Mouse (Mus musculus): ENCODE data around the gene Bbip1.
"Not testable (repeated sequence)": the region's sequence is repeated elsewhere in the genome, so short reads cannot be mapped to it uniquely, and the experiment has no call there.

The Bbip1 gene

DNA sequence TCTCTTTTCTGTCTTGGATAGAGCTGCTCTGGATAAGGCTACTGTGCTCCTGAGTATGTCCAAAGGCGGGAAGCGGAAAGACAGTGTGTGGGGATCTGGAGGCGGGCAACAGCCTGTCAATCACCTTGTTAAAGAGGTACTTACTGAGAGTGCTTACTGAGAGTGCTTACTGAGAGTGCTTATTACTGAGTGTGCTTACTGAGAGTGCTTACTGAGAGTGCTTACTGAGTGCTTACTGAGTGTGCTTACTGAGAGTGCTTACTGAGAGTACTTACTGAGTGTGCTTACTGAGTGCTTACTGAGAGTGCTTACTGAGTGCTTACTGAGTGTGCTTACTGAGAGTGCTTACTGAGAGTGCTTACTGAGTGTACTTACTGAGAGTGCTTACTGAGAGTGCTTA lies 22.4 kb downstream of the Bbip1 start:
- DNase-seq = not testable (repeated sequence)

DNA sequence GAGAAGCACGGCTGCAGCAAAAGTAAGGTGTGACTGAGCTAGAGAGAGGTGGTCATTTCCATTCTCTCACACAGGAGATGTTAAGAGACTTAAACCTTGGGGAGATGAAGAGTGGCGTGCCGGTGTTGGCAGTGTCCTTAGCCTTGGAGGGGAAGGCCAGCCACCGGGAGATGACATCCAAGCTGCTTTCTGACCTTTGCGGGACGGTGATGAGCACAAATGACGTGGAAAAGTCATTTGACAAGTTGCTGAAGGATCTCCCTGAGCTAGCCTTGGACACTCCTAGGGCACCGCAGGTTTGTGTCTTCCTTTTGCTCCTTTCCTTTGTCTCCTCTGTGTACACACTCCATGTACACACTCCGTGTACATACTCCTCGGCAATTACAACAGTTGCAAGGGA lies 24.9 kb downstream of the Bbip1 start:
- DNase-seq = no peak

DNA sequence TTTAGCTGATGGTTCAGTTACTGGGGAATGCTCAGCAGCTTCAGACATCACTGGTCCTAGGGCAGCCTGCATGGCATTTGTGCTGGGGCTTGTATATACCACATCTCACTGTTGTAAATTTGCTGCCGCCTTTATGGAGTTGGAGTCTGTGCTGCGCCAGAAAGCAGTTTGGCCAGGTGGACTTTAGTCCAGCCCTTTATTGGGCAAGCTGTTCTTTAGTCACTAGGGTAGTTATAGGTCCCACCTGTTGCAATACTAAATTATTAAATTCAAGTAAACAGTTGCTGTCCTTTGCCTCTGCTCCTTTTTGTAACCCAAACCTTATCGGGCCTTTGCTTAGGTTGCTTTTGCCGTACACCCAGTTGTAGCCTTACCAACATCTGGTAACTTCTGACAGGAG lies 29.5 kb downstream of the Bbip1 start:
- no peak for DNase-seq

- DNase-seq = not testable (repeated sequence)
These were observed 37.7 kb downstream of the Bbip1 start for GRCm38 (mm10) chr19:53906703-53907070.

DNA sequence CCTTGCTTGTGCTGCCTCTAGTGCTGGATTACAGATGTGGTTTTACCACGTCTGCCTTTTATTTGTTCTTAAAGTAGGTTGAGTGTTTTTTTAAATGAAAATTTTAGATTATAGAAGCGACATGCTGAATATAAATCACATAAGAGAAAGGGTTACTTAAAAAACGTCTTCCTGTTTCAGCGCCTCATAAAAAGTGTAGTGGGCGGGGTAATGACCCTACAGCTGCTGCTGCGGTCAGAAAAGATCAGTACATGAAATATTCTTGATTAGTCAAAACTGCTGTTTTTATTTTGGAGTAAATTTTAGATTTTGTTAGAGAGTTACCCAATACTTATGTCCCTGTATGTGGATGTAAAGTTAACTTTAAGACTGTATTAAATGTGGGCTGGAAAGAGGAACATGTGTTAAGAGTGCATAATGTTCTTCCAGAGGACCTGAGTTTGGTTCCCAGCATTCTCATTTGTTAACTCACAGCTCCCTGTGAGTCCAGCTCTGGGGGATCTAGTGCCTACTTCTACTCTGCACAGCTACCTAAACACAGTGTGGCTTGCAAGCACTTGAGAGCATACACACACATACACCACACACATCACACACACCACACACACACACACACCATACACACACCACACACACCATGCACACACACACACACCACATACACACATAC lies 38.3 kb downstream of the Bbip1 start:
- no peak for DNase-seq

- no peak for DNase-seq
These were observed 39.5 kb downstream of the Bbip1 start for GRCm38 (mm10) chr19:53904833-53905480.

- peak; percentile 72 for DNase-seq
These were observed 40.7 kb downstream of the Bbip1 start for GRCm38 (mm10) chr19:53903507-53904321.

GRCm38 (mm10) chr19:53902739-53903487 lies 41.5 kb downstream of the Bbip1 start:
- DNase-seq = peak; percentile 95

- no peak for DNase-seq
These were observed 42.3 kb downstream of the Bbip1 start for GRCm38 (mm10) chr19:53901931-53902738.

GRCm38 (mm10) chr19:53899941-53900610 lies 44.4 kb downstream of the Bbip1 start:
- DNase-seq = no peak

DNA sequence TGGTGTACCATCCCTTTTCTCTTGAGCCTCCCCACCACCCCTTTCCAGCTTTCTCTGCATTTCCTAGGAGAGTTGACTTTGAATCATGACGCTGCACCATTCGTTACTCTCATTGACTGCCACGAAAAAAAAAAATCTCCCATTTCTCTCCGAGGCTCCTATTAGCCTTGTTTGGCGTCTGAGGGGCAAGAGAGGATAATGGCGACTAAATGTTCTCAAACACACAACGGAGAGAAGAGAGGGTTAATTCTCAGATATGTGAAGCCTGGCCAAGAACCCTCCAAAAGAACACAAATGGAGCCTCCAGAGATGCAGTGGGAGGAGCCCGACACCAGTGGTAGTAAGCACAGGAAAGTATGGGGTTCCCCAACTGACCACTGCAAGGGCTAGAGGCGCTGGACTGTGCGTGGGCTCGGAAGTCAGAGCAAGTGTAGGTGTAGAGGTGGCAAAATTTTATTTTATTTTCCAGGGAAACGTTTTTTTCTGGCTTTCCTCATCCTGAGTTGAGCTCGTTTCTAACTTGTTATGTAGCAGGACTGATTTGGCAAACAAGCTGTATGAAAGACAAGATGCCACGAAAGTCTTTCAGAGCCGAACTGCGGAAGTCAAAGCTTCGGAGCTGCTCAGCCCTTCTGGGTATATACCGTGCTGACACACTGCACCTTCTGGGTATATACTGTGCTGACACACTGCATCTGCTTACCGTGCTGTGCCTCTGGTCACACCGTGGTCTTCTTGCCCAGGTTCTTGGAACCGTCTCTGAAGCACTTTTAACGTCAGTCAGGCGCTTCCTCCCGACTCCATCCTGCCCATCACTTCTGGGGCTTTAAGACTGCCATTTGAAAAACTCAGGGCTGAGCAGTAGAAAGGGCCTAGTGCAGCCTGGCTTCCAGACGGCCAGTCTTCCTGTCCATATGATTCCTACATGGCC lies 45.2 kb downstream of the Bbip1 start:
- no peak for DNase-seq

DNA sequence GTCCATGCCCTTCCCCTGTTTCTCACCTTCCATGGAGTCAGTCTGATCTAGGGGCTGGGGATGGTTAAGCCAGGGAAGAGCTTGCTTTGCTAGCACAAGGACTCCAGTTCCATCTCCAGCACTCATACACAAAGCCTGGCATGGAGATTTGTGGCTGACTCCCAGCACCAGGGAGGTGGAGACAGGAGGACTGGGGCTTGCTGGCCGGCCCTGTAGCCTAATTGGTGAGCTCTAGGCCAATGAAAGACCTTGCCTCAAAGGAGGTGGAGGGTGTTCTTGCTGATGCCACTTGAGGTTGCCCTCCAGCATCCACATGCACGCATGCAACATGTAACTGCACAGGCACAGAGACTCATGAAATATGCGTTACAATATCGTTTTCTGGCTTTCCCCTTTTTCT lies 45.9 kb downstream of the Bbip1 start:
- DNase-seq = no peak

- no peak for DNase-seq
These were observed 46.4 kb downstream of the Bbip1 start for GRCm38 (mm10) chr19:53898046-53898445.

GRCm38 (mm10) chr19:53894538-53895121 lies 49.8 kb downstream of the Bbip1 start:
- no peak for DNase-seq

DNA sequence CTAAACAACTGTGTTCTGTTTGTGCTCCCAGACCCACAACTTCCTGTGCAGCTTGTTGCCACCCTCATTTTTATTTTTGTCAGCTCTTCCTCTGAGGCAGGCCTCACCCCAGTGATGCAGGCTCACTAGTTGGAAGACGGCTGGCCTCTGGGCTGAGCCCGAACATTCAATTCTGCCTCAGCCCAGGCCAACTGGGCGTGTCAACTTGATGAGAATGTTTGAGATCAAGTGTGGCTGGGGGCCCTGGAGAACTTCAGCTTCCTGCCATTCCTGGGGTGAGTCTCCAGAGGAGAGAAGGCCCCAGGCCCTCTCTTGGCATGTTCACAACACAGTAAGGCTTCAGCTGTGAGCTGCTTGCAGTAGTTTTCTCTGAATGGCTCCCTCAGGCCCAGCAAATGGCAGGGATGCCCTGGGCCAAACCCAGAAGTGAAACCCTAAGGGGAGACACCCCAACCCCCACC lies 50.7 kb downstream of the Bbip1 start:
- DNase-seq = no peak

DNA sequence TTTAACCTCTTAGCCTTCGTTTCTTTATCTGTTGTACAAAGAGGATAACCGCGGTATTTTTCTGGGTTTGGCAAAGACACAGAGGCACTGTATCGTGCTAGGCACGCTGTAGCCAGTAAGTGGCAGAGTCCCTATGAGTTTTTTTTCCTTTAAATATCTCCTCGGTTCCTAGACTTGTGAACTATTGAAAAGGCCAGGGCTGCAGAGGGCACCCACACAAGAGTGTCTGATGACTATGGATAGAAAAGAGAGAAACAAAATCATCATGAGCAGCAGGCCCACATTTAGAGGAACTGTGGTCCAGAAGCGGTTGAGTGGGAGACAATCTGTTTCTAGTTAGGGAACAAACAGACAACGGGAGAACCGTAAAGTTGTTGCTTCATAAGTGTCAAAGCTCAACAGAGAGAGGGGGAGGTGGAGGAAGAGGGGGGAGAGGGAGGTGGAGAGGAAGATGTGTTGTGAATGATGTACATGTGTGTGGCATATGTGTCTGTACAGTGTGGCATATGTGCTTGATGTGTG lies 51.5 kb downstream of the Bbip1 start:
- no peak for DNase-seq

DNA sequence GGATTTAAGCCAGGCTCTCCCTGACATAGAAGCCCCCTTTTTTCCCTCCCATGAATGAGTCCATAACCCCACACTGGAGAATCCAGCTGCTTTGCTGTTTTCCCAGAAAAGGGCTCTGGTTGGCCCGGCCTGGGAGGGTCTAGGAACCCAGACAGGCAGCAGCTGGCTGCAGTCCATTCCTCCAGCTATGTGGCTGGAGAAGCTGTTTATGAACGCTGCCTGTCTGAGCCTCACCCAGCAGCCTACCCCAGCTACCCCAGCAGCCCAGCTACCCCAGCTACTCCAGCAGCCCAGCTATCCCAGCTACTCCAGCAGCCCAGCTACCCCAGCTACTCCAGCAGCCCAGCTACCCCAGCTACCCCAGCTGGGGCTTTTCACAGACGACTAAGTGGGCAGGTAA lies 52.4 kb downstream of the Bbip1 start, which contains the start of gene Pdcd4:
Gene Pdcd4, plus strand, starts transcription at position 171 of the 400 bp plus-strand sequence.
- no peak for DNase-seq

GRCm38 (mm10) chr19:53891569-53891968 lies 52.9 kb downstream of the Bbip1 start:
- DNase-seq = no peak

DNA sequence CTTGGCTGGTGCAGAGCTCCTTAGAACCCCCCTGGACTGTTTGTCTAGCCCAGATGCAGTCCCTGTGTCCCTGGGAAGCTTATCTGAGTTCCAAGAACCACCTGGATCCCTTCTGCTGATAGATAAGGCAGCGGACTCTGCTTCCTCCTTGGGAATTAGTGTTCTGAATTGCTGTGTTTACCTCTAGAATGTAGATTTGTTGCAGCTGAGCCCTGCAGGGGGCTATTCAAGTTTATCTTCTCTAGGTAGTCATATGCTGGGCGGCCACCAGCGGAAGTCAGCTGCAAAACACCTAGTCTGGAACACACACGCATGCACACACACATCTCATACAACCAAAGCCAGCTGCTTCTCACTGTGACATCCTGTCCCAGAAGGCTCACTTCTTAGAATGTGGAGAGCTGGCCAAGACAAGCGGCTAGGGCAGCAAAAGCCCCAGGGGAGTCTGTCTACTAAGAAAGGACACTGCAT lies 53.6 kb downstream of the Bbip1 start:
- DNase-seq = no peak

GRCm38 (mm10) chr19:53890274-53890673 lies 54.2 kb downstream of the Bbip1 start:
- DNase-seq = no peak
